In genomic region chr15:81769037-81769436, GRCm38 (mm10) we compare ENCODE assay signal across 14 mouse cellular contexts. TPM values are rescaled to one million over a fixed set of nuclear protein-coding genes. Genes with fewer than 3 reads are reported as not detected.
DNase-seq lines count a peak whose midpoint lies in the region; ATAC-seq and TF ChIP-seq lines count a peak whose summit lies in the region.
"Had no signal": no experiment of that assay in that cellular context is flagged by ENCODE, and none has a peak within 500 bp of the region (broad histone marks: within the 10 kb centered on the region; RNA-seq: fewer than 3 reads in every experiment).

No protein-coding gene starts in this region.

- H3K36me3 ChIP-seq in MEL (ENCODE audit: control insufficient read depth in 1 of 2, insufficient read depth in 2 of 2, low read length in 2 of 2) = peaks cover 2 to 18% of the 10 kb centered on the region in 2 experiments; a peak in 3 of 4 replicates

- intact Hi-C loops in left cerebral cortex, postnatal 4 days (cut with DNase I) = no loop called here

- no peaks in the 10 kb centered on the region for H3K79me2 ChIP-seq in MEL (ENCODE audit: control insufficient read depth, insufficient read depth, low read length, poor library complexity)

- TF ChIP-seq EP300 in MEL (IDR thresholded peaks at IDR 0.05; ENCODE audit: low read depth in 1 of 2, low read length in 2 of 2) = no peak

- H3K9me3 ChIP-seq in MEL (replicated peaks; ENCODE audit: insufficient read depth, low read length) = no peaks in the 10 kb centered on the region
- H3K9me3 ChIP-seq: neural tube, embryonic 15.5 days had no signal

- H3K27ac ChIP-seq in MEL (ENCODE audit: control insufficient read depth, low read depth, low read length) = no peak overlapping the region
- H3K27ac ChIP-seq: gastrocnemius, adult 2 months; neural tube, embryonic 15.5 days had no signal

- no peak overlapping the region for H3K9ac ChIP-seq in MEL (ENCODE audit: control insufficient read depth, low read depth, low read length, poor library complexity, severe bottlenecking)
- H3K9ac ChIP-seq: neural tube, embryonic 15.5 days had no signal

- peak; percentile 65 for ATAC-seq in megakaryocyte progenitor cell, adult 5-6 weeks (replicated peaks; ENCODE audit: poor library complexity)
- no peak for ATAC-seq in erythroid progenitor cell, adult 5-6 weeks (replicated peaks; ENCODE audit: low FRiP score, poor library complexity, severe bottlenecking)
- ATAC-seq: hindbrain, embryonic 16.5 days; midbrain, embryonic 16.5 days had no signal

- peak; percentile 22 for DNase-seq in kidney, postnatal 10 days
- no peak for DNase-seq in kidney, adult 11 months
- peak; percentile 28 for DNase-seq in MEL (ENCODE audit: low read depth, low spot score)
- DNase-seq in induced T-regulatory cell, adult 2 months (ENCODE audit: low read depth) = peak; percentile 16
- DNase-seq in left cerebral cortex, postnatal 4 days = no peak
- DNase-seq: adrenal gland, adult 2 months; gastrocnemius, adult 2 months; lung, postnatal 14 days; right cerebral cortex, postnatal 14 days had no signal

- TF ChIP-seq POLR2A in MEL (IDR thresholded peaks at IDR 0.05; ENCODE audit: control insufficient read depth in 1 of 2, insufficient read depth in 1 of 2, low read depth in 1 of 2, low read length in 2 of 2, poor library complexity in 1 of 2) = no peak

- no peak for TF ChIP-seq CTCF in MEL (IDR thresholded peaks at IDR 0.05 in 2 of 3, conservative IDR thresholded peaks at IDR 0.05 in 1 of 3; ENCODE audit: control insufficient read depth in 1 of 3, insufficient read depth in 1 of 3, low read depth in 2 of 3, low read length in 3 of 3, poor library complexity in 1 of 3, severe bottlenecking in 1 of 3)

- no peak overlapping the region for H3K4me3 ChIP-seq in MEL (ENCODE audit: control insufficient read depth in 1 of 2, insufficient read depth in 1 of 2, low read depth in 2 of 2, low read length in 2 of 2)
- H3K4me3 ChIP-seq: gastrocnemius, adult 2 months; neural tube, embryonic 15.5 days had no signal

- H3K4me1 ChIP-seq in MEL (ENCODE audit: control insufficient read depth in 1 of 2, insufficient read depth in 2 of 2, low read length in 2 of 2) = peaks cover 14 to 23% of the 10 kb centered on the region in 2 experiments
- H3K4me1 ChIP-seq: neural tube, embryonic 15.5 days had no signal

- no peaks in the 10 kb centered on the region for H3K27me3 ChIP-seq in MEL (ENCODE audit: control insufficient read depth in 1 of 2, insufficient read depth in 2 of 2, low read length in 2 of 2)
- H3K27me3 ChIP-seq: neural tube, embryonic 15.5 days had no signal

- no peak for TF ChIP-seq RAD21 in MEL (IDR thresholded peaks at IDR 0.05; ENCODE audit: low read depth, low read length)

TF ChIP-seq in MEL, 35 proteins besides CTCF, POLR2A, EP300 and RAD21:
- TF ChIP-seq MYB (IDR thresholded peaks at IDR 0.05; ENCODE audit: low read depth, low read length) = no peak
- no peak for TF ChIP-seq UBTF (IDR thresholded peaks at IDR 0.05; ENCODE audit: borderline replicate concordance, insufficient read depth, low read depth, low read length)
- no peak for TF ChIP-seq USF1 (IDR thresholded peaks at IDR 0.05; ENCODE audit: low read depth, low read length)
- no peak for TF ChIP-seq TBP (IDR thresholded peaks at IDR 0.05; ENCODE audit: low read depth, low read length)
- TF ChIP-seq POLR2AphosphoS5 (IDR thresholded peaks at IDR 0.05; ENCODE audit: borderline replicate concordance, low read depth, low read length) = no peak
- no peak for TF ChIP-seq KAT2A (conservative IDR thresholded peaks at IDR 0.05; ENCODE audit: low read depth, low read length)
- no peak for TF ChIP-seq TAL1 (IDR thresholded peaks at IDR 0.05; ENCODE audit: low read length)
- TF ChIP-seq GABPA (IDR thresholded peaks at IDR 0.05; ENCODE audit: low read depth, low read length) = no peak
- no peak for TF ChIP-seq ETS1 (IDR thresholded peaks at IDR 0.05; ENCODE audit: low read depth, low read length)
- no peak for TF ChIP-seq MAFK (IDR thresholded peaks at IDR 0.05; ENCODE audit: borderline replicate concordance, low read depth, low read length)
- no peak for TF ChIP-seq USF2 (IDR thresholded peaks at IDR 0.05; ENCODE audit: borderline replicate concordance in 1 of 2, insufficient read depth in 1 of 2, low read depth in 1 of 2, low read length in 2 of 2)
- no peak for TF ChIP-seq NRF1 (IDR thresholded peaks at IDR 0.05; ENCODE audit: insufficient read depth, low read depth, low read length, poor library complexity, severe bottlenecking)
- TF ChIP-seq TCF12 (IDR thresholded peaks at IDR 0.05; ENCODE audit: low read depth, low read length) = no peak
- TF ChIP-seq MEF2A (IDR thresholded peaks at IDR 0.05; ENCODE audit: extremely low read depth, insufficient replicate concordance, low read depth, low read length, poor library complexity, severe bottlenecking) = no peak

RNA-seq across cellular contexts. Expression of gene Rangap1, which starts 23.7 kb away (rescaled TPM):
- 191 and 197 TPM in 2 replicates for total RNA-seq in MEL (2012; rRNA removed)
- 100 to 1,000 TPM in 1 of 2 experiments, not detected in 1; 281 TPM for polyA plus RNA-seq in MEL (2012; ENCODE audit: insufficient read depth in 1 of 2, insufficient read length in 2 of 2, low read depth in 1 of 2, low replicate concordance in 2 of 2, missing spikeins in 1 of 2)
- total RNA-seq in megakaryocyte progenitor cell, adult 5-6 weeks (2015) = 44.1 and 46.9 TPM in 2 replicates
- 106 and 129 TPM in 2 replicates for total RNA-seq in megakaryocyte progenitor cell, adult 5-6 weeks (2017)
- 100 to 1,000 TPM; 170 to 180 TPM for total RNA-seq in left cerebral cortex, postnatal 4 days (2021)
- 103 and 106 TPM in 2 replicates for total RNA-seq in erythroid progenitor cell, adult 5-6 weeks (2015; ENCODE audit: low replicate concordance)
- 162 and 182 TPM in 2 replicates for total RNA-seq in erythroid progenitor cell, adult 5-6 weeks (2017; ENCODE audit: low replicate concordance)

RNA-seq across cellular contexts. Expression of gene Zc3h7b, which starts 24.2 kb away (rescaled TPM):
- 16.9 and 18.2 TPM in 2 replicates for total RNA-seq in MEL (2012; rRNA removed)
- polyA plus RNA-seq in MEL (2012; ENCODE audit: insufficient read depth in 1 of 2, insufficient read length in 2 of 2, low read depth in 1 of 2, low replicate concordance in 2 of 2, missing spikeins in 1 of 2) = 100 to 1,000 TPM in 1 of 2 experiments, 10 to 100 TPM in 1; 41.5 to 108 TPM
- total RNA-seq in megakaryocyte progenitor cell, adult 5-6 weeks (2015) = 19.3 and 20.5 TPM in 2 replicates
- total RNA-seq in megakaryocyte progenitor cell, adult 5-6 weeks (2017) = 16.0 and 17.8 TPM in 2 replicates
- 100 to 1,000 TPM; 219 to 235 TPM for total RNA-seq in left cerebral cortex, postnatal 4 days (2021)
- 4.6 and 7.2 TPM in 2 replicates for total RNA-seq in erythroid progenitor cell, adult 5-6 weeks (2015; ENCODE audit: low replicate concordance)
- 1.8 and 3.6 TPM in 2 replicates for total RNA-seq in erythroid progenitor cell, adult 5-6 weeks (2017; ENCODE audit: low replicate concordance)

RNA-seq across cellular contexts. Expression of gene Tef, which starts 33.2 kb away (rescaled TPM):
- 11.6 and 12.3 TPM in 2 replicates for total RNA-seq in MEL (2012; rRNA removed)
- polyA plus RNA-seq in MEL (2012; ENCODE audit: insufficient read depth in 1 of 2, insufficient read length in 2 of 2, low read depth in 1 of 2, low replicate concordance in 2 of 2, missing spikeins in 1 of 2) = 10 to 100 TPM in 1 of 2 experiments, not detected in 1; 21.7 TPM
- 4.9 and 5.1 TPM in 2 replicates for total RNA-seq in megakaryocyte progenitor cell, adult 5-6 weeks (2015)
- 10.4 and 11.0 TPM in 2 replicates for total RNA-seq in megakaryocyte progenitor cell, adult 5-6 weeks (2017)
- total RNA-seq in left cerebral cortex, postnatal 4 days (2021) = 10 to 100 TPM; 68.1 to 69.6 TPM
- 1.7 and 3.2 TPM in 2 replicates for total RNA-seq in erythroid progenitor cell, adult 5-6 weeks (2015; ENCODE audit: low replicate concordance)
- 1.4 and 2.1 TPM in 2 replicates for total RNA-seq in erythroid progenitor cell, adult 5-6 weeks (2017; ENCODE audit: low replicate concordance)

Comparison
In these comparisons a context has a peak if more than half of its experiments do, and no peak if none do; other contexts are left out.
1. DNase-seq: peak in kidney, postnatal 10 days (single experiment), MEL (single experiment) and induced T-regulatory cell, adult 2 months (single experiment); none in kidney, adult 11 months (single experiment) and left cerebral cortex, postnatal 4 days (single experiment).
2. RNA of gene Zc3h7b, which starts 24.2 kb away (total RNA-seq): 219 to 235 TPM in left cerebral cortex, postnatal 4 days; 16.0 to 20.5 TPM in megakaryocyte progenitor cell, adult 5-6 weeks, 16.9 to 18.2 TPM in MEL and 1.8 to 7.2 TPM in erythroid progenitor cell, adult 5-6 weeks; every median in the first group is over 10 times any median in the second.